Mouse (Mus musculus) left cerebral cortex, adult 2 months (tissue): ENCODE measurements around the gene D1Ertd622e. TPM values are rescaled to one million over a fixed set of nuclear protein-coding genes. Genes with fewer than 3 reads are reported as not detected.
A peak's percentile ranks its signal among the peaks of the same experiment; 100 is the strongest.

Experiments used
- DNase-seq, 2 experiments: peaks; one replicate each; pipeline ENCODE4 v3.0.0; 2021 to 2022; ENCODE audit warnings: low spot score in 2 of 2, mixed read lengths in 1 of 2; ENCODE audit errors: extremely low spot score in 1 of 2
- H3K27ac ChIP-seq: fragments of 200-600 bp; 2 replicates; pipeline ENCODE4 v1.8.1; 2022
- H3K4me3 ChIP-seq: fragments of 200-600 bp; 2 replicates; pipeline ENCODE4 v1.8.1; 2022
- CTCF ChIP-seq: fragments of 200-600 bp; IDR thresholded peaks from 2 replicates; pipeline ENCODE4 v1.8.1; 2022; ENCODE audit warnings: antibody characterized with exemption, mild to moderate bottlenecking, moderate library complexity
- intact Hi-C: fragments of 180-260 bp; cut with DNase I; formaldehyde crosslinking; loops from one replicate; pipeline ENCODE4 v1.15.1; 2025
- total RNA-seq, 2 experiments: library from RNA; stranded (reverse); gene quantifications; 2 replicates each; pipeline ENCODE4 v1.2.3; 2021

Gene D1Ertd622e
- total RNA-seq, 2 experiments from 2014 or later, result 70.4 to 84.7 TPM

DNA sequence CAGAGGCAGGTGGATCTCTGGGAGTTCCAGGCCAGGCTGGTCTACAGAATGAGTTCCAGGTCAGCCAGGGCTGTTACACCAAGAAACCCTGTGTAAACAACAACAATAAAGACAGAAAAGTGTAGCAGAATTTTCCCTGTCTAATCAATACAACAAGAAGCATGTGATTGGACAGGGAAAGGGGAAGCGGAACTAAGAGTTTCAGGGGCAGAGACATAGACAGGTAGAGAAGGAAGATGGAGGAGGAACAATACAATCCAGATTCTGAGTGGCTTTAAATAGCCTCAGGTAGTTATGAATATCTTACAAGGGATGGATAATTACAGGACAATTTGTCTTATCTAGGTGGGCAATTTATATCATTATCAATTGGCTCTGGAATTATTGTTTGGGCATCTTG lies 5.4 kb upstream of the D1Ertd622e start:
- no peak for TF ChIP-seq CTCF
- no peak overlapping the region for H3K4me3 ChIP-seq
- intact Hi-C loops, result no loop called here
- DNase-seq, result no peak
- H3K27ac ChIP-seq, result no peak overlapping the region

DNA sequence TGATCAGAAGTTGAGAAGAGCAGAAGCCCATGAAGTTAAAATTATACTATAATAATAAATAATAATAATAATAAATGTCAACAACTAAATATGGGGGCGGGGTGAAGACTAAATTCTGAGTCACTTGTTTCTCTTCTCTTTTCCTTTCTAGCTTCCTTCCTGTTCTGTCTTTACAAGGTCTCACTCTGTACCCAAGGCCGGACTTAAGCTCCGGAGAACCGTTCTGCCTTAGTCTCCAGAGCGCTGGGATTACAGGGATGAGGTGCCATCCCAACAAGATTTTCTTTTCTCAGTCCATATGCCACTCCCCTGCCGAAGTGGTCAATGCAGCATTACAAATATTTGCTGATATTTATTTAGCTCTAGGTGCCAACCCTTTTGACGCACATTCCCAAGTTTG lies 450 bp upstream of the D1Ertd622e start:
- peak overlapping the region; percentile 98 for H3K4me3 ChIP-seq
- intact Hi-C loops, result loop anchor here (2.0 kb wide), 1 partner anchor 108 kb away; the partner anchor contains the start of genes Gin1 and Ppip5k2
- peak overlapping the region; percentile 98 for H3K27ac ChIP-seq
- no peak for TF ChIP-seq CTCF
- no peak for DNase-seq

DNA sequence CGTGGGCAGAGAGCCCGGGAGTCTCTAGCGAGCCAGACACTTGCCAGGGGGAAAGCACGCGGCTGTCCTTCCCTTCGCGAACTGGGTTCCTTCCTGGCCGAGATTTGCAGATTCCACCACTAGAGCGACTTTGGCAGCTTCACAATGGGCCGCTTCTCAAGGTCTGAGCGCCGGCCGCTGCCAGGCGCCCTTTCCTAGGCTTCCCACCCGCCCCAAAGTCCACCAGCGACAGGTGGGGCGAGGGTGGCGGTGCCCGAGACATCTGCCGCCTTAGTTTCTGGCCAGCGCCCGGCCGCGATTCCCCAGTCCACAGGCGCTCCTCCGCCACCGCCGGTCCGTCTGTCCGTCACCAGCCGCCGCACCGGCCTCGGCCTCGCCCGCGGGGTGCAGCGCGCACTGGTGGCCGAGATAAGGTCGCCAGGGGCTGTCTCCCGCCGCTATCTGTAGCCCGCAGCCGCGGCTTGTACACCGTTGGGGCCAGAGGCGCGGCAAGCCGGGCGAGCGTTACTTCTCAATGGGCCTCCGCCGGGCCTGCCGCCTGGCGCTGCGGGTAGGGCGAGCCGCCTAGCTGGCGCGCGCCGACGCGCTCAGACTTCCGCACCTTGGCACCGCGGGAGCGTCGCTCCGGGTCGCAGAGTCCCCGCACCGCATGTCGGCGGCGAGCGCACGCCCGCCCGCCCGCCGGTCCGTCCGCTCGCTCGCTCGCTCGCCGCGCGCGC lies 1.0 kb downstream of the D1Ertd622e start:
- TF ChIP-seq CTCF, result peak; percentile 42
- peak overlapping the region; percentile 98 for H3K27ac ChIP-seq
- peak; percentile 74 to 75 for DNase-seq
- intact Hi-C loops, result loop anchor here (1.0 to 2.0 kb wide), 4 partner anchors 31 to 108 kb away; no protein-coding TSS in a partner anchor
- H3K4me3 ChIP-seq, result peak overlapping the region; percentile 98

DNA sequence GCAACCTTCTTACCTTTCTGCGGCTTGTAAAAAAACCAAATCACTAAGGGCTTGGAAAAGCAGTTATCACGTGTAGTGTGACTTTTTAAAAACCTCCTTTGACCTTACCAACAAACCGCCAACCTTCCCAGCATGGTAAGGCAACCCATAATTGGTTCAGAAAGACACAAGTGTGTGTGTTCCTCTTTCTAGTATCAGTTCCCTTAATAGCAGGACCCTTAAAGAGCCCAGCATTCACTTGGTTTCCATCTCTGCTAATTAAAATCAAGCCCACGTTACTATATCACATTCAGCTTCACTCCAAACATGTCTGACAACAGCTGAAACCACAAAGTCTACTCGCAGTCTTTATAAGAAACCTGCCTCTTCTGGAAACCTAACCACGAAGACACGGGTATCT lies 2.5 kb downstream of the D1Ertd622e start:
- intact Hi-C loops, result no loop called here
- TF ChIP-seq CTCF, result no peak
- peak overlapping the region; percentile 98 for H3K4me3 ChIP-seq
- no peak for DNase-seq
- H3K27ac ChIP-seq, result peak overlapping the region; percentile 33

DNA sequence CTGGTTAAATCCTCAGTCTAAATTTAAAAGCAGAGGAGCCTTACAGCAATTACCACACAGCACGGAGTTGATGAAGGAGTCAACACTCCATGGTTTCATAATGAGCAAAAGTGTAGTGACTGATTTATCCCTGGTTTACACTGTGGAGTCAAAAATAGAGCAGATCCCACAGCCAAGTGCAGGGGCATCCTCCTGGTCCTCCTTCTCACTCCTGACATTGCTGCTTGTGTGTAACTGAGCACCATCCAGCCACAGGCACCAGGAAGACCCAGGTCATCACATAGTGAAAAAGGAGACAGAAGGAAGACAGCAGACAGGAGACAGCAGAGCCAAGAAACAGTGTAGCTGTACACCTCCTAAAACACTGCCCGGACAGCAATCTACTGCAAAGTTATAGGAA lies 4.1 kb downstream of the D1Ertd622e start:
- TF ChIP-seq CTCF, result no peak
- Histone ChIP-seq H3K4me3 (peak overlapping the region; percentile 98), H3K27ac (peak overlapping the region; percentile 22; the same call in 1 of the 2 replicates)
- intact Hi-C loops, result no loop called here
- DNase-seq, result no peak

DNA sequence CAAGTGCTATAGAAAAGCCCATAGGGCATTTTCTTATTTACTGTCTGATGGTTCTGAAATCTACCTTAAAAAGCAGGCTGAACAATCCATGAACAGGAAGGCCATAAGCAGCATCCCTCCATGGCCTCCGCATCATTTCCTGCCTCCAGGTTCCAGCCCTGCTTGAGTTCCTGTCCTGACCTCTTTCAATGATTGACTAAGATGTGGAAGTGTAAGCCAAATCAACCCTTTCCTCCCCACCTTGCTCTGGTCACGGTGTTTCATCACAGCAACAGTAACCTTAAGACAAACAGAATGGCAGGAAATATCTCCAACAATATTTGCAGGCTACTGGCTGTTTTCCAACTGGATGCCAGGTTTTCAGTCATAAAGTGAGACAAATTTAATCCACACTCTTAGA lies 4.7 kb downstream of the D1Ertd622e start:
- intact Hi-C loops, result no loop called here
- TF ChIP-seq CTCF, result no peak
- no peak for DNase-seq
- Histone ChIP-seq H3K27ac (peak overlapping the region; percentile 22), H3K4me3 (peak overlapping the region; percentile 98)

DNA sequence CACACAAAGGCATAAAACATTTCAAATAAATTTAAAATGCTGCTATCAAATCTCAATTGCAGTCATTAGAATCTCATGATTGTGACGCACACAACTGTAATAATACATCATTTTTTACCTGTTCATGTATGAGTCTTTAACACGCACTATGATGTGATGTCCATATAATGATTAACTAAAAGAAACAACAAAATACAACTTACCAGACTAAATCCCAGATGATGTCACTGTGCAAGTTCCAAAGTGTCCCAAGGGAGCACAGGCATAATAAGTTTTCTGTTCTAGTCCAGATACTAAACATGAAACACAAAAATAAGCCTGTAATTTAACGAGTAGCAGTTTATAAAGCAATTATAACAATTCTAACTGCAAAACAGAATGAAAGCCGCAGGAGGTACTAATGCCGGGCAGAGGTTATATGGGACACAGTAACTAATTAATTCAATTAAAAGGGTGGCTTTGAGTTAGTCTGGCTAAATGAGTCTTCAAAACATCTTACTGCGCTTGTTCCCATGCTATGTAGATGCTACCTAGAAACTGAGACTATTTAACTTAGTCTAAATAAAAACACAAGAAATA lies 7.4 kb downstream of the D1Ertd622e start:
- TF ChIP-seq CTCF, result no peak
- intact Hi-C loops, result no loop called here
- no peak overlapping the region; the same call in 1 of the 2 replicates for H3K27ac ChIP-seq

DNA sequence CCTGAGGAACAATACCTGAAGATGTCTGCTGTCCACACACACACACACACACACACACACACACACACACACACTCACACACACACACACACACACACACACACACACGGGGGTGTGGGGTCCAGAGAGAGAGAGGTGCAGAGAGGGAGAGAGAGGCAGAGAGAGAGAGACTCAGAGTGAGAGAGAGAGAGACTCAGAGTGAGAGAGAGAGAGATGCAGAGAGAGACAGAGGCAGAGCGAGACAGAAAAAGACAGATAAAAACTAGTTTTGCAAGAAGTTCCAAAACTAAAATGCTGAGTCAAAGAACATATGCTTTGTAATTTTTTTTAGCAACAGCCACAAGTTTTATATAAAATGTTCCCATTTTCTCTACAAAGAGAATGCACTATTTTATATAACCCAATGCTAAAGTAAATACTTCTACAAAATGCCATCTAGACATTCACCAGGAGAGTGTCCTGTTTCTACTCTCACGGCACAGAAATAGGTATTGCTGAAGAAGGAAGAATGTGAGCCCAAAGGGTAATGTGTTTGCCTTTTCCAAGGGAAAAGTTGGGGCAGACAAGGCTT lies 11.2 kb downstream of the D1Ertd622e start:
- intact Hi-C loops, result loop anchor here (2.0 kb wide), 1 partner anchor 26 kb away; no protein-coding TSS in a partner anchor
- TF ChIP-seq CTCF, result no peak; the same call in 1 of the 2 replicates
- Histone ChIP-seq H3K27ac (peak overlapping the region; percentile 82), H3K4me3 (no peak overlapping the region)
- no peak for DNase-seq

More for the DNA sequence above, 7.4 kb downstream of the D1Ertd622e start:
- no peak for DNase-seq
- H3K4me3 ChIP-seq, result no peak overlapping the region

DNA sequence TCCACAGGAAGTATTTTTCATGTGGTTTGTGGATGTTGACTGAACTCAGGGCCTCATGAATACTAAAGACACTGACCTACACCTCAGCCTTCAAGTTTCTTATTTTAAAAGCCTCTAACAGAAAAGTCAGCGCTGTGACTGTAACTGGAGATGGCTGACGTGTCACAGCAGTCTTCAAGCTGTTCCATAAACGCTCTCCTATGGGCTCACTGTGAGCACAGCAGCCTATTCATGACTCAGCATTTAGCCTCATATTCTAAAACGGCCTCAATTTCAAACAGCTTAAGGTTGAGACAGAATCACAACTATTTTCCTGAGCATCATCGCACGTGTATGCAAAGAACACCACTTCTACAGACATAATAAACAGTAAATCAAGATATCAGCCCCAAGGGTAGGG lies 11.8 kb downstream of the D1Ertd622e start:
- intact Hi-C loops, result loop anchor here (2.0 kb wide), 1 partner anchor 25 kb away; no protein-coding TSS in a partner anchor
- peak overlapping the region; percentile 53 for H3K27ac ChIP-seq
- H3K4me3 ChIP-seq, result no peak overlapping the region
- DNase-seq, result no peak
- TF ChIP-seq CTCF, result no peak; the same call in 1 of the 2 replicates

DNA sequence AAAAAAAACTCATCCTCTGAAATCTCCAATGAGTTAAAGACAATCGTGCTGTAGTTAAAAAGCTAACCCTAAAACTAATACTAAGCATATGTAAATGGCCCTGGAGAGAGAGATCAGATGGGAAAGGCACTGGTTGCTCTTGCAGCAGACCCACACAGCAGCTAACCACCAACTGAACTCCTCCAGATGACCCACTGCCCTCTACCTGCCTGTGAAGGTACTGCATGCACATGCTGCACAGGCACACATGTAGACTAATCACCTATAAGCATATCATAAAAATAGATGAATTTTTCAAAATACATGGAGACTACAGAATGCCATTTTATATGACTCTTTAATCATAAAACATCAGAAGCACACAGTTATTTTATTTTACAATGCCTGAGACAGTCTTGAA lies 14.8 kb downstream of the D1Ertd622e start:
- Histone ChIP-seq H3K4me3 (no peak overlapping the region), H3K27ac (no peak overlapping the region)
- DNase-seq, result no peak
- intact Hi-C loops, result no loop called here
- peak; percentile 42 for TF ChIP-seq CTCF

DNA sequence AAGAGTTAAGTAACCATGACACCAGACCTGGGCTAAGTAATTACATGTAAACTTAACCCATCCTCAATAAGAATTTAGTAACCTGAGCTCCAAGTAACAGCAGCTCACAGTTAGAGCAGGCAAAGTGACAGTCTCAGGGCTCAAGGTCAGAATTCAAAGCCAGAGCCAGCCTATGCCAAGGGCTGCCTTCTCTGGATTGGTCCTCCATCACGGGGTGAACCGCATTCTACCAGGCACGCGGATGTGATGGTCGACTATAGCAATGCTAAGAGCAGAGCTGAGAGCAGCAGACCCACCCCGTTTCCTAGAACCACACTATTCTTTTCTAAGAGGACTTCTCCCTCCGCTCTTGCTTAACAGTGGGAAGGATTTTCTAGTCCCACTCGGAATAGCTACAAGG lies 27.8 kb downstream of the D1Ertd622e start:
- DNase-seq, result no peak
- intact Hi-C loops, result no loop called here
- Histone ChIP-seq H3K27ac (peak overlapping the region; percentile 50; the same call in 1 of the 2 replicates), H3K4me3 (no peak overlapping the region)
- TF ChIP-seq CTCF, result no peak
